In genomic region chr19:6331719-6332516, GRCm38 (mm10) we compare ENCODE assay signal across 8 mouse cellular contexts. TPM values are rescaled to one million over a fixed set of nuclear protein-coding genes. Genes with fewer than 3 reads are reported as not detected.
DNase-seq lines count a peak whose midpoint lies in the region; ATAC-seq and TF ChIP-seq lines count a peak whose summit lies in the region.

No protein-coding gene starts in this region.

- peak; percentile 53 for DNase-seq in 3134 (ENCODE audit: extremely low read depth, insufficient read length, low spot score)
- peak; percentile 67 to 75 for DNase-seq in CD8-positive naive resting alpha-beta T cell, adult 2 months (ENCODE audit: low read depth in 2 of 2, low spot score in 2 of 2)
- peak; percentile 76 for DNase-seq in cerebellum, postnatal 14 days
- peak; percentile 71 for DNase-seq in heart, adult 8-10 months (ENCODE audit: low spot score)
- peak; percentile 70 for DNase-seq in kidney, adult 2 months
- DNase-seq in retina, embryonic 14.5 days (ENCODE audit: low spot score): peak; percentile 87
- no peak for DNase-seq in c-Kit-positive CD71-positive TER-119-positive erythroid progenitor cells, embryonic 14.5 days (ENCODE audit: low spot score)

- no peak for ATAC-seq in lung, embryonic 15.5 days (ENCODE audit: borderline replicate concordance, extremely low read depth, low FRiP score, low TSS enrichment)

- no peak overlapping the region for H3K27ac ChIP-seq in kidney, adult 2 months (ENCODE audit: insufficient read depth, low read depth, low read length)
- no peak overlapping the region for H3K27ac ChIP-seq in lung, embryonic 15.5 days

- no peaks in the 10 kb centered on the region for H3K27me3 ChIP-seq in kidney, adult 2 months (replicated peaks; ENCODE audit: control insufficient read depth, insufficient read depth, low read length)
- no peaks in the 10 kb centered on the region for H3K27me3 ChIP-seq in lung, embryonic 15.5 days

- peak; percentile 54 for TF ChIP-seq CTCF in kidney, adult 2 months (conservative IDR thresholded peaks at IDR 0.05; ENCODE audit: insufficient read depth, insufficient read length, low read depth, low read length)

- peaks cover 11% of the 10 kb centered on the region for H3K4me1 ChIP-seq in kidney, adult 2 months (ENCODE audit: control insufficient read depth, insufficient read depth, low read length)
- H3K4me1 ChIP-seq in lung, embryonic 15.5 days: peaks cover 24% of the 10 kb centered on the region

- 17% methylated on average over 13 of the region's 13 CpGs for WGBS in kidney, adult 2 months
- 20% methylated on average over 13 of the region's 13 CpGs for WGBS in lung, embryonic 15.5 days

- no peak for TF ChIP-seq POLR2A in kidney, adult 2 months (IDR thresholded peaks at IDR 0.05; ENCODE audit: low read depth, low read length)

- peak overlapping the region; percentile 45 for H3K4me2 ChIP-seq in lung, embryonic 15.5 days

- no peaks in the 10 kb centered on the region for H3K36me3 ChIP-seq in kidney, adult 2 months (ENCODE audit: control insufficient read depth, insufficient read depth, low read length)
- H3K36me3 ChIP-seq in lung, embryonic 15.5 days: peaks cover under 1% of the 10 kb centered on the region; the same call in 1 of the 2 replicates

- no peaks in the 10 kb centered on the region for H3K9me3 ChIP-seq in lung, embryonic 15.5 days

- peak overlapping the region; percentile 33; the same call in 1 of the 2 replicates for H3K4me3 ChIP-seq in kidney, adult 2 months (ENCODE audit: insufficient read depth, low read depth, low read length)
- peak overlapping the region; percentile 7; the same call in 1 of the 2 replicates for H3K4me3 ChIP-seq in lung, embryonic 15.5 days

- H3K9ac ChIP-seq in lung, embryonic 15.5 days: peak overlapping the region; percentile 31; the same call in 1 of the 2 replicates

RNA-seq across cellular contexts. Expression of gene Men1, which starts 2.9 kb away (rescaled TPM):
- total RNA-seq in heart, adult 8-10 months (2022): 10 to 100 TPM in 3 of 4 experiments, 1 to 10 TPM in 1; 10.0 to 16.0 (median 12.3) TPM
- 49.5 and 63.2 TPM in 2 replicates for polyA plus RNA-seq in kidney, adult 2 months (2012; rRNA removed)
- 82.6 and 85.7 TPM in 2 replicates for polyA plus RNA-seq in lung, embryonic 15.5 days (2015; fragmentation: Nextera tagmentation; extraction: Ambion mirVana)

RNA-seq across cellular contexts. Expression of gene Map4k2, which starts 9.0 kb away (rescaled TPM):
- 10 to 100 TPM; 33.4 to 44.4 (median 34.7) TPM for total RNA-seq in heart, adult 8-10 months (2022)
- polyA plus RNA-seq in kidney, adult 2 months (2012; rRNA removed): 92.3 and 145 TPM in 2 replicates
- 19.2 and 22.9 TPM in 2 replicates for polyA plus RNA-seq in lung, embryonic 15.5 days (2015; fragmentation: Nextera tagmentation; extraction: Ambion mirVana)

RNA-seq across cellular contexts. Expression of gene Cdc42bpg, which starts 25.7 kb away (rescaled TPM):
- total RNA-seq in heart, adult 8-10 months (2022): 10 to 100 TPM; 14.7 to 17.1 (median 15.4) TPM
- 26.6 and 31.1 TPM in 2 replicates for polyA plus RNA-seq in kidney, adult 2 months (2012; rRNA removed)
- 0.77 and 0.92 TPM in 2 replicates for polyA plus RNA-seq in lung, embryonic 15.5 days (2015; fragmentation: Nextera tagmentation; extraction: Ambion mirVana)

RNA-seq across cellular contexts. Expression of gene Sf1, which starts 31.6 kb away (rescaled TPM):
- 100 to 1,000 TPM in 1 of 4 experiments, 10 to 100 TPM in 3; 84.3 to 103 (median 91.3) TPM for total RNA-seq in heart, adult 8-10 months (2022)
- 71.3 and 76.3 TPM in 2 replicates for polyA plus RNA-seq in kidney, adult 2 months (2012; rRNA removed)
- polyA plus RNA-seq in lung, embryonic 15.5 days (2015; fragmentation: Nextera tagmentation; extraction: Ambion mirVana): 133 and 136 TPM in 2 replicates

RNA-seq across cellular contexts. Expression of gene Pygm, which starts 52.3 kb away (rescaled TPM):
- total RNA-seq in heart, adult 8-10 months (2022): 1,000 to 10,000 TPM; 1,301 to 1,379 (median 1,330) TPM
- polyA plus RNA-seq in kidney, adult 2 months (2012; rRNA removed): 15.0 and 47.1 TPM in 2 replicates
- polyA plus RNA-seq in lung, embryonic 15.5 days (2015; fragmentation: Nextera tagmentation; extraction: Ambion mirVana): 17.7 and 22.3 TPM in 2 replicates

Comparison
In these comparisons a context has a peak if more than half of its experiments do, and no peak if none do; other contexts are left out.
1. RNA of gene Cdc42bpg, which starts 25.7 kb away (polyA plus RNA-seq): 26.6 to 31.1 TPM in kidney, adult 2 months; 0.77 to 0.92 TPM in lung, embryonic 15.5 days; every median in the first group is over 10 times any median in the second.